Mouse (Mus musculus) G1E (cell line): ENCODE data around the gene Tmem129. TPM values are rescaled to one million over a fixed set of nuclear protein-coding genes. Genes with fewer than 3 reads are reported as not detected.

Source experiments
- ATAC-seq: 2 replicates; pipeline ENCODE4 v1.8.0; 2016; ENCODE audit warnings: mild to moderate bottlenecking; ENCODE audit not compliant: insufficient number of reproducible peaks, poor library complexity, low FRiP score, severe bottlenecking; ENCODE audit errors: extremely low read depth
- DNase-seq: peaks from one replicate; pipeline ENCODE4 v3.0.0; 2012; ENCODE audit warnings: low spot score
- H3K27me3 ChIP-seq: 2 replicates; pipeline ENCODE4 v1.6.1; 2012; ENCODE audit warnings: mild to moderate bottlenecking, low read length, inconsistent platforms; ENCODE audit not compliant: insufficient read depth
- H3K36me3 ChIP-seq: replicated peaks from 2 replicates; pipeline ENCODE3; 2012; ENCODE audit warnings: mild to moderate bottlenecking, inconsistent platforms
- H3K4me1 ChIP-seq: 2 replicates; pipeline ENCODE4 v1.6.1; 2012; ENCODE audit warnings: low read depth, low read length, inconsistent platforms, mixed read lengths; ENCODE audit not compliant: insufficient read depth
- H3K4me3 ChIP-seq: 2 replicates; pipeline ENCODE4 v1.5.1; 2012; ENCODE audit warnings: low read depth, mild to moderate bottlenecking, inconsistent platforms, low read length, moderate library complexity, mixed read lengths
- H3K9me3 ChIP-seq: replicated peaks from 2 replicates; pipeline ENCODE4 v1.6.1; 2012; ENCODE audit warnings: inconsistent platforms
- CTCF ChIP-seq: IDR thresholded peaks from 2 replicates; pipeline ENCODE4 v1.5.1; 2012; ENCODE audit warnings: low read depth, low read length, inconsistent platforms, mixed read lengths
- GATA1 ChIP-seq: IDR thresholded peaks from 2 replicates; pipeline ENCODE4 v1.6.1; 2012; ENCODE audit warnings: borderline replicate concordance, low read length, inconsistent platforms, mixed read lengths
- GATA2 ChIP-seq: IDR thresholded peaks from 2 replicates; pipeline ENCODE4 v1.6.1; 2012; ENCODE audit warnings: low read depth, low read length, inconsistent platforms, borderline replicate concordance
- POLR2AphosphoS5 ChIP-seq: IDR thresholded peaks from 2 replicates; pipeline ENCODE4 v1.6.1; 2012; ENCODE audit warnings: low read depth, low read length, inconsistent platforms; ENCODE audit not compliant: insufficient replicate concordance
- TAL1 ChIP-seq: conservative IDR thresholded peaks from 2 replicates; pipeline ENCODE4 v1.6.1; 2012; ENCODE audit warnings: low read depth, low read length, inconsistent platforms, mixed read lengths
- polyA plus RNA-seq: library from polyadenylated mRNA; stranded (reverse); fragments of >175 nt; gene quantifications from 2 replicates; pipeline ENCODE4 v1.2.3, GENCODE M21; 2012
- total RNA-seq, 2 experiments: library from RNA; stranded (forward) in 1 of 2; stranded (reverse) in 1 of 2; fragments of 200-1000 nt in 1 of 2; fragments of >200 nt in 1 of 2; fragmentation: Nextera tagmentation in 1 of 2; gene quantifications; 2 replicates each; pipeline ENCODE4 v1.2.3; 2014 to 2017

Gene Tmem129
- total and polyA plus RNA-seq, 3 experiments: 13.7 to 29.2 (median 22.3) TPM

GRCm38 (mm10) chr5:33605314-33605713 is 52.9 kb downstream of the Tmem129 start:
- Histone ChIP-seq H3K9me3 (no peaks in the 10 kb centered on the region), H3K4me3 (no peak overlapping the region), H3K36me3 (peaks cover 98% of the 10 kb centered on the region), H3K27me3 (no peaks in the 10 kb centered on the region), H3K4me1 (peaks cover 12% of the 10 kb centered on the region)
- no peak for ATAC-seq
- no peak for DNase-seq
- TF ChIP-seq POLR2AphosphoS5: no peak
- TF ChIP-seq TAL1: no peak
- no peak for TF ChIP-seq CTCF
- TF ChIP-seq GATA1: no peak
- TF ChIP-seq GATA2: no peak

Other genes starting within 250 kb of the Tmem129 start
- not detected in 2 replicates for gene Nkx1-1, start 224.4 kb downstream of the Tmem129 start, total RNA-seq (2014; fragmentation: Nextera tagmentation)
- 0.11 TPM in 1 of 2 replicates, not detected in the other for gene Nkx1-1, start 224.4 kb downstream of the Tmem129 start, total RNA-seq (2017)
- gene Nkx1-1, start 224.4 kb downstream of the Tmem129 start, polyA plus RNA-seq: not detected in 2 replicates
- gene Fam53a, start 28.8 kb downstream of the Tmem129 start, total RNA-seq (2014; fragmentation: Nextera tagmentation): 25.4 and 30.8 TPM in 2 replicates
- 30.4 and 30.6 TPM in 2 replicates for gene Fam53a, start 28.8 kb downstream of the Tmem129 start, total RNA-seq (2017)
- 84.5 and 102 TPM in 2 replicates for gene Fam53a, start 28.8 kb downstream of the Tmem129 start, polyA plus RNA-seq
- 2.8 and 2.9 TPM in 2 replicates for gene Gm9903, start 28.5 kb downstream of the Tmem129 start, total RNA-seq (2014; fragmentation: Nextera tagmentation)
- gene Gm9903, start 28.5 kb downstream of the Tmem129 start, total RNA-seq (2017): 0.66 and 0.70 TPM in 2 replicates
- gene Gm9903, start 28.5 kb downstream of the Tmem129 start, polyA plus RNA-seq: 0.06 TPM in 1 of 2 replicates, not detected in the other
- 168 and 174 TPM in 2 replicates for gene Slbp, start 5.8 kb downstream of the Tmem129 start, total RNA-seq (2014; fragmentation: Nextera tagmentation)
- 373 and 386 TPM in 2 replicates for gene Slbp, start 5.8 kb downstream of the Tmem129 start, total RNA-seq (2017)
- 174 and 196 TPM in 2 replicates for gene Slbp, start 5.8 kb downstream of the Tmem129 start, polyA plus RNA-seq
- gene Tacc3, start 288 bp downstream of the Tmem129 start, total RNA-seq (2014; fragmentation: Nextera tagmentation): 112 and 119 TPM in 2 replicates
- 150 and 155 TPM in 2 replicates for gene Tacc3, start 288 bp downstream of the Tmem129 start, total RNA-seq (2017)
- 81.8 and 94.2 TPM in 2 replicates for gene Tacc3, start 288 bp downstream of the Tmem129 start, polyA plus RNA-seq
- gene Fgfr3, start 63.3 kb upstream of the Tmem129 start, total RNA-seq (2014; fragmentation: Nextera tagmentation): not detected in 2 replicates
- 0.12 and 0.22 TPM in 2 replicates for gene Fgfr3, start 63.3 kb upstream of the Tmem129 start, total RNA-seq (2017)
- gene Fgfr3, start 63.3 kb upstream of the Tmem129 start, polyA plus RNA-seq: 0.03 TPM in 1 of 2 replicates, not detected in the other
- 20.8 and 21.6 TPM in 2 replicates for gene Letm1, start 124.4 kb upstream of the Tmem129 start, total RNA-seq (2014; fragmentation: Nextera tagmentation)
- gene Letm1, start 124.4 kb upstream of the Tmem129 start, total RNA-seq (2017): 11.8 and 14.6 TPM in 2 replicates
- 25.4 and 28.6 TPM in 2 replicates for gene Letm1, start 124.4 kb upstream of the Tmem129 start, polyA plus RNA-seq
- 99.6 and 110 TPM in 2 replicates for gene Nsd2, start 162.3 kb upstream of the Tmem129 start, total RNA-seq (2014; fragmentation: Nextera tagmentation)
- 75.6 and 129 TPM in 2 replicates for gene Nsd2, start 162.3 kb upstream of the Tmem129 start, total RNA-seq (2017)
- gene Nsd2, start 162.3 kb upstream of the Tmem129 start, polyA plus RNA-seq: 14.3 and 15.5 TPM in 2 replicates